Mouse (Mus musculus) left cerebral cortex, adult 2 months (tissue): Measurements from ENCODE around the gene Usp35. TPM values are rescaled to one million over a fixed set of nuclear protein-coding genes. Genes with fewer than 3 reads are reported as not detected.

Experiments used
- DNase-seq, 2 experiments: peaks; one replicate each; pipeline ENCODE4 v3.0.0; 2021 to 2022; ENCODE audit warnings: low spot score in 2 of 2, mixed read lengths in 1 of 2; ENCODE audit errors: extremely low spot score in 1 of 2
- H3K27ac ChIP-seq: fragments of 200-600 bp; 2 replicates; pipeline ENCODE4 v1.8.1; 2022
- H3K4me3 ChIP-seq: fragments of 200-600 bp; 2 replicates; pipeline ENCODE4 v1.8.1; 2022
- CTCF ChIP-seq: fragments of 200-600 bp; IDR thresholded peaks from 2 replicates; pipeline ENCODE4 v1.8.1; 2022; ENCODE audit warnings: antibody characterized with exemption, mild to moderate bottlenecking, moderate library complexity
- intact Hi-C: fragments of 180-260 bp; cut with DNase I; formaldehyde crosslinking; loops from one replicate; pipeline ENCODE4 v1.15.1; 2025
- total RNA-seq, 2 experiments: library from RNA; stranded (reverse); gene quantifications; 2 replicates each; pipeline ENCODE4 v1.2.3; 2021

The Usp35 gene
- total RNA-seq, 2 experiments from 2014 or later = 18.8 to 19.9 TPM

GRCm38 (mm10) chr7:97310341-97310635 is 21.5 kb downstream of the Usp35 start:
- no peak for TF ChIP-seq CTCF
- peak in 1 of 2 experiments; percentile 8 for DNase-seq

GRCm38 (mm10) chr7:97309461-97310340 is 22.1 kb downstream of the Usp35 start:
- no peak overlapping the region for H3K27ac ChIP-seq
- intact Hi-C loops = no loop called here
- peak; percentile 6 for DNase-seq
- no peak overlapping the region for H3K4me3 ChIP-seq
- TF ChIP-seq CTCF = no peak

More at GRCm38 (mm10) chr7:97310341-97310635, 21.5 kb downstream of the Usp35 start:
- Histone ChIP-seq H3K4me3 (no peak overlapping the region), H3K27ac (no peak overlapping the region)
- intact Hi-C loops = no loop called here

- H3K27ac ChIP-seq = no peak overlapping the region
- TF ChIP-seq CTCF = no peak
- intact Hi-C loops = no loop called here
- no peak overlapping the region for H3K4me3 ChIP-seq
- DNase-seq = peak in 1 of 2 experiments; percentile 6
Measured at GRCm38 (mm10) chr7:97307546-97307945, 24.3 kb downstream of the Usp35 start.

- intact Hi-C loops = no loop called here
- H3K27ac ChIP-seq = no peak overlapping the region
- no peak overlapping the region for H3K4me3 ChIP-seq
- DNase-seq = peak in 1 of 2 experiments; percentile 5
- TF ChIP-seq CTCF = no peak
Measured at GRCm38 (mm10) chr7:97306813-97307212, 25.0 kb downstream of the Usp35 start.

- intact Hi-C loops = no loop called here
- no peak overlapping the region for H3K4me3 ChIP-seq
- peak in 1 of 2 experiments; percentile 6 for DNase-seq
- H3K27ac ChIP-seq = no peak overlapping the region
- TF ChIP-seq CTCF = no peak
Measured at GRCm38 (mm10) chr7:97305206-97305605, 26.6 kb downstream of the Usp35 start.

DNA sequence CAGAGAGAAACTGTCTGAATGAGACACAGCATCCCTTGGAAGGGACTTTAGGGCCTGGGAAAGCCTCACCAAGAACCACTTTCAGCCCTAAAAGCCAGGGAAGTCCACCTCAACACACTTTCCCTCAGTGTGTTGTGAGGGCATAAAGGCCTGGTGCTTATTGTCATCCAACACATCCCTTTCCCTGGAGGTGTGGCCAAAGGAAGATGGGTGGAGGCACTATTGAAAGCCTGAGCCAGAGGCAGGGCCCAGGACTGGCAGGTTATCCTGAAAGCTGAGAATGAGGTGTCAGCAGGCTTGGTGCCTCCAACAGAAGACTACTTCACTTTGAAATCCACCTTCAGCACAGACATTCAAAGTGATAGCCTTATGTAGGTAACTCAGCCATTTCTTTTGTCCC is 27.3 kb downstream of the Usp35 start:
- Histone ChIP-seq H3K4me3 (no peak overlapping the region), H3K27ac (no peak overlapping the region)
- intact Hi-C loops = no loop called here
- no peak for TF ChIP-seq CTCF
- DNase-seq = no peak

- DNase-seq = no peak
- Histone ChIP-seq H3K4me3 (no peak overlapping the region), H3K27ac (no peak overlapping the region)
- intact Hi-C loops = no loop called here
- no peak for TF ChIP-seq CTCF
Measured at GRCm38 (mm10) chr7:97303614-97304013, 28.2 kb downstream of the Usp35 start.

DNA sequence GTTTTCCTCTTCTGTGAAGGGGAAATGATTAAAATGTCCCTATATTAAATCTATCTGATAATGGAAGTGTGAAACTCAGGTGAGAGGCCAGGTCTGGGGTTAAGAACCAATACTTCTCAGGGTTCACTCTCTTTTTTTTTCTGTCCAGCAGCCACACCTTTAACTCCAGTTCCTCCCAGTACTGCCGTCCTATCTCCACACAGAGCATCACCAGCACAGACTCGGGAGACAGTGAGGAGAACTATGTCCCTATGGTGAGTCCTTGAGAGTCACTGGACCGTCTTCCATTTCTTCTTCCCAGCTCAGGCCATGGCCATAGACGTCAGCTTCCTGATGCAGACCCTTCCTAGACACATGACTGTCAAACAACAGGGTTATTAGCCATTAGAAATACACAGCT is 28.9 kb downstream of the Usp35 start:
- TF ChIP-seq CTCF = no peak
- Histone ChIP-seq H3K27ac (no peak overlapping the region), H3K4me3 (no peak overlapping the region)
- no peak for DNase-seq
- intact Hi-C loops = no loop called here

DNA sequence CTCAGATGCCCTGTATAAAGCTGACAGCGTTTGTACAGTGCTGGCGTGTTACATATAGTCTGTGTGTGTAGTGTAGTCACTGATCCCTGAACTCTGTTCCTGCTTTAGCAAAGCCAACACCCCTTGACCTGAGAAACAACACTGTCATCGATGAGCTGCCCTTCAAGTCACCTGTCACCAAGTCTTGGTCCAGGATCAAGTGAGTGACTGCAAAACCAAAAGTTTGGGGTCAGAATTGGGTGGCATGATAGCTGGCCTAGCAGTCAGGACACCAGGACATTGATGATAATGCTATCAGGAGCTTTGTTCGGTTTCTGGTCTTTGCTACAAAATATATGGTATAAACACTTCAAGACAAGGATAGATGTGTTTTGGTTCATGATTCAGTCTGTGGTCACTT is 29.6 kb downstream of the Usp35 start:
- Histone ChIP-seq H3K4me3 (no peak overlapping the region), H3K27ac (no peak overlapping the region)
- no peak for DNase-seq
- intact Hi-C loops = no loop called here
- TF ChIP-seq CTCF = no peak

- TF ChIP-seq CTCF = no peak
- no peak for DNase-seq
- H3K27ac ChIP-seq = no peak overlapping the region
- intact Hi-C loops = no loop called here
- H3K4me3 ChIP-seq = no peak overlapping the region
Measured at GRCm38 (mm10) chr7:97301321-97301720, 30.5 kb downstream of the Usp35 start.

DNA sequence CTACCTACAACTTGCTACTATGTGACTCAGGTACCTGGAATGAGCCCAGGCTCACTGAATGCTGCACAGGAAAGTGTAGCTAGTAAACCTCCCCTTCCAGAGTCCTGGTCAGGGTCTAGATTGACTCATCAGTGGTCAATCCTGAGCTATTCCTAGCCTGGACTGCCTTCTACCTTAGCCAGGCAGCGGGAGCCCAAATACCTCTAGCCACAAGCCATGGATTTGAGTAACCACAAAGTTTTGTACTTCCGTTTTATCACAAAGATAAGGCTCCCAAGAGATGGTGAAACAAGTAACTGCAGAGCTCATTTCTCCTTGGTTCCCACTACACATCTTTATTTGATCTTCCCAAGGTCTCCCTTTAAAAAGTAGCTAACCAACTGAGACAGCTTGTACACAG is 30.9 kb downstream of the Usp35 start:
- Histone ChIP-seq H3K27ac (no peak overlapping the region), H3K4me3 (no peak overlapping the region)
- TF ChIP-seq CTCF = no peak
- intact Hi-C loops = no loop called here
- no peak for DNase-seq

DNA sequence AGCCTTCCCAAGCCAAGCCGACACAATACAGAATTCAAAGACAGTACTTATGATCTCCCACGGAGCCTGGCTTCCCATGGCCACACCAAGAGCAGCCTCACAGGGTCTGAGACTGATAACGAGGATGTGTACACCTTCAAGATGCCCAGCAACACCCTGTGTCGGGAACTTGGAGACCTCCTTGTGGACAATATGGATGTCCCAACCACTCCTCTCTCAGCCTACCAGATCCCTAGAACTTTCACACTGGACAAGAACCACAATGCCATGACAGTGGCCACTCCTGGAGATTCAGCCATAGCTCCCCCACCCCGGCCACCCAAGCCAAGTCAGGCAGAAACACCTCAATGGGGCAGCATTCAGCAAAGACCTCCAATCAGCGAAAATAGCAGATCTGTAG is 32.9 kb downstream of the Usp35 start:
- DNase-seq = no peak
- H3K4me3 ChIP-seq = no peak overlapping the region
- intact Hi-C loops = no loop called here
- TF ChIP-seq CTCF = no peak
- H3K27ac ChIP-seq = no peak overlapping the region

GRCm38 (mm10) chr7:97298279-97298678 is 33.5 kb downstream of the Usp35 start:
- no peak overlapping the region for H3K4me3 ChIP-seq
- H3K27ac ChIP-seq = no peak overlapping the region
- TF ChIP-seq CTCF = no peak
- DNase-seq = no peak
- intact Hi-C loops = no loop called here
